Mouse (Mus musculus) G1E (cell line): Measurements from ENCODE around the gene Pex12. TPM values are rescaled to one million over a fixed set of nuclear protein-coding genes. Genes with fewer than 3 reads are reported as not detected.
A peak's percentile ranks its signal among the peaks of the same experiment; 100 is the strongest.

Experiments used
- ATAC-seq: 2 replicates; pipeline ENCODE4 v1.8.0; 2016; ENCODE audit warnings: mild to moderate bottlenecking; ENCODE audit not compliant: insufficient number of reproducible peaks, poor library complexity, low FRiP score, severe bottlenecking; ENCODE audit errors: extremely low read depth
- DNase-seq: peaks from one replicate; pipeline ENCODE4 v3.0.0; 2012; ENCODE audit warnings: low spot score
- H3K27me3 ChIP-seq: 2 replicates; pipeline ENCODE4 v1.6.1; 2012; ENCODE audit warnings: mild to moderate bottlenecking, low read length, inconsistent platforms; ENCODE audit not compliant: insufficient read depth
- H3K36me3 ChIP-seq: replicated peaks from 2 replicates; pipeline ENCODE3; 2012; ENCODE audit warnings: mild to moderate bottlenecking, inconsistent platforms
- H3K4me1 ChIP-seq: 2 replicates; pipeline ENCODE4 v1.6.1; 2012; ENCODE audit warnings: low read depth, low read length, inconsistent platforms, mixed read lengths; ENCODE audit not compliant: insufficient read depth
- H3K4me3 ChIP-seq: 2 replicates; pipeline ENCODE4 v1.5.1; 2012; ENCODE audit warnings: low read depth, mild to moderate bottlenecking, inconsistent platforms, low read length, moderate library complexity, mixed read lengths
- H3K9me3 ChIP-seq: replicated peaks from 2 replicates; pipeline ENCODE4 v1.6.1; 2012; ENCODE audit warnings: inconsistent platforms
- CTCF ChIP-seq: IDR thresholded peaks from 2 replicates; pipeline ENCODE4 v1.5.1; 2012; ENCODE audit warnings: low read depth, low read length, inconsistent platforms, mixed read lengths
- GATA1 ChIP-seq: IDR thresholded peaks from 2 replicates; pipeline ENCODE4 v1.6.1; 2012; ENCODE audit warnings: borderline replicate concordance, low read length, inconsistent platforms, mixed read lengths
- GATA2 ChIP-seq: IDR thresholded peaks from 2 replicates; pipeline ENCODE4 v1.6.1; 2012; ENCODE audit warnings: low read depth, low read length, inconsistent platforms, borderline replicate concordance
- POLR2AphosphoS5 ChIP-seq: IDR thresholded peaks from 2 replicates; pipeline ENCODE4 v1.6.1; 2012; ENCODE audit warnings: low read depth, low read length, inconsistent platforms; ENCODE audit not compliant: insufficient replicate concordance
- TAL1 ChIP-seq: conservative IDR thresholded peaks from 2 replicates; pipeline ENCODE4 v1.6.1; 2012; ENCODE audit warnings: low read depth, low read length, inconsistent platforms, mixed read lengths
- polyA plus RNA-seq: library from polyadenylated mRNA; stranded (reverse); fragments of >175 nt; gene quantifications from 2 replicates; pipeline ENCODE4 v1.2.3, GENCODE M21; 2012
- total RNA-seq, 2 experiments: library from RNA; stranded (forward) in 1 of 2; stranded (reverse) in 1 of 2; fragments of 200-1000 nt in 1 of 2; fragments of >200 nt in 1 of 2; fragmentation: Nextera tagmentation in 1 of 2; gene quantifications; 2 replicates each; pipeline ENCODE4 v1.2.3; 2014 to 2017

The Pex12 gene
- total and polyA plus RNA-seq, 3 experiments = 2.7 to 8.7 (median 8.6) TPM

DNA sequence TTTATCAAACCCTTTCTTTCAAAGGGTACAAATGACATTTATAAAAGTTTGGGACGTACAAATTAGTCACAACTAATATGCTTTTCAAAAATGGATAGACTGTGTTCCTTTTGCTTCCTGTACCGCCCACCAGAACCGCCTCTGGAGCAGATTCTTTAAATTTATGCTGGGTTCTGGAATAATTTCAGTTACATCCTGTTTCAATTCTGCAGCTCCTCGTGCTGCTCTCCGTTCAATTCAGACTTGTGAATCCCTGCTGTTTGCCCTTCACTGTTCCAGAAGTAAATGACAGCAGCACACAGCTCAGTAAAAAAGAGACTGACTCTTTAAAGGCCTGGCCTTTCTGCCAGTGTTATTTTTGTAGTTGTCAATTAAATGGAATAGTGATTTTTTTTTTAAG, 10.1 kb upstream of the Pex12 start:
- Histone ChIP-seq H3K4me1 (peaks cover 3% of the 10 kb centered on the region; the same call in 1 of the 2 replicates), H3K9me3 (no peaks in the 10 kb centered on the region), H3K27me3 (no peaks in the 10 kb centered on the region), H3K36me3 (peaks cover 80% of the 10 kb centered on the region), H3K4me3 (no peak overlapping the region)
- no peak for ATAC-seq
- DNase-seq = no peak
- TF ChIP-seq TAL1 (no peak), CTCF (no peak), GATA2 (no peak), POLR2AphosphoS5 (no peak), GATA1 (no peak)

DNA sequence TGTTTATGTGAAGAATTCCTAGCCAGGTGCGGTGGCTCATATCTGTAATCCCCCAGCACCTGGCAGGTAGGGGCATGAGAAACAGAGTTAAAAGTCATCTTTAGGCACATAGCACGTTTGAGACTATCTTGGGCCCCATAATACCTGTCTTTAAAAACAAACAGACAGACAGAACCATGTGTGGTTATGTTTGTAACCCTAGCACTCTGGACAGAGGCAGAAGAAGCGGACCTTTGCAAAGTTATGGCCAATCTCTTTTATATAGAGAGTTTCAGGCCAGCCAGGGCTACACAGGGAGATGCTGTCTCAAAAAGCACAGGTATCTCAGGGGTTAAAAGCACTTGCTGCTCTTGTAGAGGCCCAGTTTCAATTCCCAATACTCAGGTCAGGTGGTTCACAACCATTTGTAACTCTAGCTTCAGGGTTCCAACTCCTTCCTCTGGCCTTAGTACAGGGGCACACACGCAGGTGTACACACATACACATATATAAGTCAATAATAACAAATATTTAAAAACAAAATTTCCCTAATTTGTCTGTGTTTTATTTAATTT, 4.4 kb upstream of the Pex12 start:
- Histone ChIP-seq H3K27me3 (no peaks in the 10 kb centered on the region), H3K36me3 (peaks cover 48% of the 10 kb centered on the region), H3K4me1 (peaks cover 19% of the 10 kb centered on the region), H3K4me3 (no peak overlapping the region), H3K9me3 (no peaks in the 10 kb centered on the region)
- ATAC-seq = no peak
- DNase-seq = no peak
- TF ChIP-seq POLR2AphosphoS5 (no peak), GATA1 (no peak), TAL1 (no peak), CTCF (no peak), GATA2 (no peak)

- peaks cover 36% of the 10 kb centered on the region for H3K4me1 ChIP-seq
- ATAC-seq (no peak), DNase-seq (no peak)
- H3K36me3 ChIP-seq = peaks cover 43% of the 10 kb centered on the region
- no peaks in the 10 kb centered on the region for H3K27me3 ChIP-seq
- H3K9me3 ChIP-seq = no peaks in the 10 kb centered on the region
- no peak overlapping the region for H3K4me3 ChIP-seq
- TF ChIP-seq CTCF (no peak), TAL1 (no peak), GATA1 (no peak), POLR2AphosphoS5 (no peak), GATA2 (no peak)
Observed at GRCm38 (mm10) chr11:83304485-83304884, 2.1 kb upstream of the Pex12 start.

DNA sequence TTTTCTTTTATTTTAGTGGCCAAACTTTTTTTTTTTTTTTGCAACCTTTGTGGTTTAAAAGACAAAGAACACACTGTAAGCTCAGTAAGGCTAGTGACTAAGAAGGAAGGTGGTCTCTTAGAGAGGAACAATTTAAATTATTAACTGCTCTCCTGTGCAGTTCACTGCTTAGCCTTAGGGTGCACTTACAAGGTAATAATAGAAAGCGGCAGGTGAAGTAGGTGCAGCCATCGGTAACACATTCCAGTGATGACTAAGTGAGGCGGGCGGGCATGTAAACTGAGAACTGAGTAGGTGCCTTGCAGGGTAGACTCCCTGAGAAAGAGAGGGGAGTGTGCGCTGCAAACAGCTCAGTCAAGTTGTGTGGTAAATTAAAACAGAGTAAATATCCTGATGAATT, 1.4 kb upstream of the Pex12 start:
- Histone ChIP-seq H3K27me3 (no peaks in the 10 kb centered on the region), H3K9me3 (no peaks in the 10 kb centered on the region), H3K36me3 (peaks cover 38% of the 10 kb centered on the region), H3K4me3 (peak overlapping the region; percentile 50; the same call in 1 of the 2 replicates), H3K4me1 (peaks cover 36% of the 10 kb centered on the region)
- TF ChIP-seq TAL1 (no peak), CTCF (no peak), GATA1 (no peak), GATA2 (no peak), POLR2AphosphoS5 (no peak)
- no peak for ATAC-seq
- no peak for DNase-seq

- Histone ChIP-seq H3K27me3 (no peaks in the 10 kb centered on the region), H3K36me3 (peaks cover 34% of the 10 kb centered on the region), H3K9me3 (no peaks in the 10 kb centered on the region), H3K4me1 (peaks cover 49% of the 10 kb centered on the region), H3K4me3 (peak overlapping the region; percentile 93)
- TF ChIP-seq CTCF (no peak), GATA2 (no peak), POLR2AphosphoS5 (no peak), TAL1 (no peak), GATA1 (no peak)
- no peak for DNase-seq
- no peak for ATAC-seq
Observed at GRCm38 (mm10) chr11:83302124-83302523, 262 bp downstream of the Pex12 start.

GRCm38 (mm10) chr11:83301431-83301831, 955 bp downstream of the Pex12 start:
- TF ChIP-seq GATA2 = no peak
- DNase-seq (no peak), ATAC-seq (no peak)
- H3K9me3 ChIP-seq = no peaks in the 10 kb centered on the region
- H3K4me3 ChIP-seq = no peak overlapping the region
- peaks cover 35% of the 10 kb centered on the region for H3K36me3 ChIP-seq
- peaks cover 49% of the 10 kb centered on the region for H3K4me1 ChIP-seq
- H3K27me3 ChIP-seq = no peaks in the 10 kb centered on the region

DNA sequence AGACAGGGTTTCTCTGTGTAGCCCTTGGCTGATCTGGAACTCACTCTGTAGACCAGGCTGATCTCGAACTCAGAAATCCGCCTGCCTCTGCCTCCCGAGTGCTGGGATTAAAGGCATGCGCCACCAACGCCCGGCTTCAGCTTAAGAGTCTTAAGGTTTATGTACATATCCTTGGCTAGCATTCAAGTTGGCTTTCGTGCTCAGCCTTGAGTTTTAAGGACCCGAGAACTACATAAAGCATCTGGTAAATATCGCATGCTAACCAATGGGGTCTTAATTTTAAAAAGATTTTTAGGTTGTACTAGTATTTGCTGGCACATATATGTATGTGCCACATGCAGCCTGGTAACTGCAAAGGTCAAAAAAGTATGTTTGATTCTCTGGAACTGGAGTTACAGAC, 2.7 kb downstream of the Pex12 start:
- Histone ChIP-seq H3K36me3 (peaks cover 45% of the 10 kb centered on the region), H3K27me3 (no peaks in the 10 kb centered on the region), H3K4me1 (peaks cover 61% of the 10 kb centered on the region), H3K9me3 (no peaks in the 10 kb centered on the region), H3K4me3 (peak overlapping the region; percentile 79; the same call in 1 of the 2 replicates)
- no peak for TF ChIP-seq GATA1
- TF ChIP-seq CTCF = no peak
- TF ChIP-seq TAL1 = no peak
- no peak for TF ChIP-seq GATA2
- TF ChIP-seq POLR2AphosphoS5 = no peak
- ATAC-seq (no peak), DNase-seq (no peak)
